Mouse (Mus musculus) liver, embryonic 14.5 days (tissue): ENCODE data around the gene Atg7. TPM values are rescaled to one million over a fixed set of nuclear protein-coding genes. Genes with fewer than 3 reads are reported as not detected.

Experiments
- ATAC-seq: fragments of 200-750 bp; cut with Nextera tagmentation; 2 replicates; pipeline ENCODE4 v1.8.0; 2017; ENCODE audit warnings: moderate number of reproducible peaks, mild to moderate bottlenecking, moderate library complexity; ENCODE audit not compliant: insufficient read depth
- DNase-seq, 3 experiments: peaks; one replicate each; pipeline ENCODE4 v3.0.0-alpha.2; 2012 to 2013; ENCODE audit warnings: low read depth in 3 of 3, low spot score in 3 of 3
- H3K27ac ChIP-seq: fragments of 300-500 bp; sonication (generic); 2 replicates; pipeline ENCODE4 v1.5.1; 2014; ENCODE audit warnings: moderate library complexity, mild to moderate bottlenecking, control low read depth, inconsistent platforms
- H3K27me3 ChIP-seq: fragments of 300-500 bp; sonication (generic); 2 replicates; pipeline ENCODE4 v1.6.1; 2014; ENCODE audit warnings: mild to moderate bottlenecking, low read length, moderate library complexity; ENCODE audit not compliant: control insufficient read depth, insufficient read depth
- H3K36me3 ChIP-seq: fragments of 300-500 bp; sonication (generic); replicated peaks from 2 replicates; pipeline ENCODE4 v1.6.1; 2014; ENCODE audit warnings: low read depth; ENCODE audit not compliant: control insufficient read depth, insufficient read depth
- H3K4me1 ChIP-seq, 2 experiments: fragments of 200-500 bp in 1 of 2; fragments of 300-500 bp in 1 of 2; sonication (generic) in 1 of 2; replicated peaks; 2 replicates each; pipeline ENCODE4 v1.6.1; 2012 to 2014; ENCODE audit warnings: antibody characterized with exemption in 1 of 2, inconsistent platforms in 1 of 2, low read length in 1 of 2; ENCODE audit not compliant: control insufficient read depth in 2 of 2, insufficient read depth in 2 of 2
- H3K4me2 ChIP-seq: fragments of 300-500 bp; sonication (generic); 2 replicates; pipeline ENCODE4 v1.6.1; 2014; ENCODE audit warnings: low read depth, mild to moderate bottlenecking, control low read depth, moderate library complexity
- H3K4me3 ChIP-seq, 2 experiments: fragments of 200-500 bp in 1 of 2; fragments of 300-500 bp in 1 of 2; sonication (generic) in 1 of 2; 2 replicates each; pipeline ENCODE4 v1.5.1; 2012 to 2014; ENCODE audit warnings: low read depth in 2 of 2, low read length in 2 of 2, mild to moderate bottlenecking in 2 of 2, control low read depth in 1 of 2, inconsistent platforms in 1 of 2, moderate library complexity in 1 of 2; ENCODE audit not compliant: insufficient read depth in 1 of 2
- H3K9ac ChIP-seq: fragments of 300-500 bp; sonication (generic); replicated peaks from 2 replicates; pipeline ENCODE4 v1.6.1; 2014; ENCODE audit warnings: mild to moderate bottlenecking, control low read depth, moderate library complexity
- H3K9me3 ChIP-seq: fragments of 300-500 bp; sonication (generic); 2 replicates; pipeline ENCODE4 v1.6.1; 2016; ENCODE audit warnings: low read length, mixed read lengths; ENCODE audit not compliant: control insufficient read depth
- CTCF ChIP-seq: IDR thresholded peaks from 2 replicates; pipeline ENCODE4 v1.5.1; 2016; ENCODE audit warnings: antibody characterized with exemption, low read depth, control low read depth
- EP300 ChIP-seq: IDR thresholded peaks from 2 replicates; pipeline ENCODE4 v1.6.1; 2016; ENCODE audit warnings: antibody characterized with exemption, low read depth
- WGBS: fragments of 180-500 bp; shearing (Covaris S2); extraction: QIAGEN DNeasy Blood & Tissue Kit; methylation state at CpG from one replicate; pipeline ENCODE4 v1.1.7; 2014; ENCODE audit not compliant: insufficient replicate concordance; 5-methylcytosine and 5-hydroxymethylcytosine counted together
- polyA plus RNA-seq, 2 experiments: library from polyadenylated mRNA; depleted of rRNA in 1 of 2; stranded (reverse) in 1 of 2; unstranded in 1 of 2; fragments of >200 nt; fragmentation: Nextera tagmentation in 1 of 2; extraction: Ambion mirVana in 1 of 2; gene quantifications; 2 replicates each; pipeline versions ENCODE4 v1.2.1 to v1.2.3; 2012 to 2014

The Atg7 gene
- polyA plus RNA-seq, 2 experiments, result 4.8 to 11.8 TPM

DNA sequence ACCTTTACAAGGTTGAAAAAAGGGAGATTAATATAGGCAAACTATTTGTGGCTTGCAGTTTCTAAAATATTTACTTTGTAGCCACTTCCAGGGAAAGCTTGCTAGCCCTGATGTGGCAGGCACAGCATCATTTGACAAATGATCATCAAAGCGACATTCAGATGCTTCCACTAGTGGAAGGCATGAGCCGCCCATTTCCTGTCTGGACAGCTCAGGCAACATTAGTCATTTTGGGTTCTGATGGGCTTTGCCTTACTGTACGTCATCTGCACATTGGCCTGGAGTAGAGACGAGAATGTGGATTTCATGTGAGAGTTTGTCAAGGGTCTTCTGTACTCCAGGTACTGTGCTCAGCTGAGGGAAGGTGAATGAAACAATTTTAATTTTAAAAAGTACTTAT is 14.9 kb downstream of the Atg7 start:
- peaks cover 29 to 30% of the 10 kb centered on the region in 2 experiments for H3K4me1 ChIP-seq
- H3K9ac ChIP-seq, result no peak overlapping the region
- ATAC-seq, result no peak
- TF ChIP-seq EP300 (no peak), CTCF (no peak)
- H3K9me3 ChIP-seq, result no peaks in the 10 kb centered on the region
- DNase-seq, result no peak
- no peaks in the 10 kb centered on the region for H3K36me3 ChIP-seq
- H3K27ac ChIP-seq, result no peak overlapping the region
- no peak overlapping the region for H3K4me3 ChIP-seq
- H3K4me2 ChIP-seq, result no peak overlapping the region
- H3K27me3 ChIP-seq, result no peaks in the 10 kb centered on the region
- 65% methylated on average over 4 of the region's 4 CpGs for WGBS

DNA sequence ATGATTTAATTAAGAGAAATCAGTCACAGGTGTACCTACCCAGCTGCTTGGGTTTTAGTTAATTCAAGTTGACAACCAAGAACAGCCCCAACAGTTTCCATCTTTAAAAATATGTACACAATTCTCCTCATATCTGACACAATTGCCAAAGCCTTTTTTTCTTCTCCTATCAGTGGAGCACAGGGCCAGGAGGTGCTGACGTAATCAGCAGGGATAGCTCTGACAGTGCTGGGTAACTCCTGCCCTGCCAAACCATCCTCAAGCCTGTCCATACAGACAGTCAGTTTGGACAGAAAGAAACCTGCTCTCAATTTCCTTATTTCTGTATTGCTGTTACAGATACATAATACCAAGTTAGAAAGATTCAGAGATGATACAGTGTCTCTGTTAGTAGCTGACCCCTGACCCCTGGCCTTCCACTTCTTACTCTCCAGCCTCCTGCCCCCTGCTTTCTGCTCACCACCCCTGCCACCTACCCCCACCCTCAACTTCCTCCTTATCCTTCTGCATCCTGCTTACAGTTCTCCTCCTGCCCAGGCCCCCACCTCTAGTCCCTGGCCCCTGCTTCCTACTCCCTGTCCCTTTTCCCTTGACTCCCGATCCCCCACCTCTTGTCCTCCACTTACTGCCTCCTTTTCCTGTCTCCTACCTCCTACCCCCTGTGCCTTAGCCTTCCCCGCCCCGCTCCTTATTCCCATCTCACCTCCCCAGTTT is 16.5 kb downstream of the Atg7 start:
- TF ChIP-seq EP300 (peak; percentile 72), CTCF (no peak)
- Histone ChIP-seq H3K4me2 (peak overlapping the region; percentile 74), H3K27me3 (no peaks in the 10 kb centered on the region), H3K4me3 (peak overlapping the region; percentile 11 to 31; a peak in 1 of 4 replicates), H3K27ac (peak overlapping the region; percentile 89), H3K9ac (peak overlapping the region; percentile 68), H3K4me1 (peaks cover 29 to 30% of the 10 kb centered on the region in 2 experiments), H3K36me3 (no peaks in the 10 kb centered on the region), H3K9me3 (no peaks in the 10 kb centered on the region)
- ATAC-seq (peak; percentile 92), DNase-seq (peak; percentile 72 to 78 (median 72))
- whole genome bisulfite sequencing, result 19% methylated on average over 4 of the region's 4 CpGs

DNA sequence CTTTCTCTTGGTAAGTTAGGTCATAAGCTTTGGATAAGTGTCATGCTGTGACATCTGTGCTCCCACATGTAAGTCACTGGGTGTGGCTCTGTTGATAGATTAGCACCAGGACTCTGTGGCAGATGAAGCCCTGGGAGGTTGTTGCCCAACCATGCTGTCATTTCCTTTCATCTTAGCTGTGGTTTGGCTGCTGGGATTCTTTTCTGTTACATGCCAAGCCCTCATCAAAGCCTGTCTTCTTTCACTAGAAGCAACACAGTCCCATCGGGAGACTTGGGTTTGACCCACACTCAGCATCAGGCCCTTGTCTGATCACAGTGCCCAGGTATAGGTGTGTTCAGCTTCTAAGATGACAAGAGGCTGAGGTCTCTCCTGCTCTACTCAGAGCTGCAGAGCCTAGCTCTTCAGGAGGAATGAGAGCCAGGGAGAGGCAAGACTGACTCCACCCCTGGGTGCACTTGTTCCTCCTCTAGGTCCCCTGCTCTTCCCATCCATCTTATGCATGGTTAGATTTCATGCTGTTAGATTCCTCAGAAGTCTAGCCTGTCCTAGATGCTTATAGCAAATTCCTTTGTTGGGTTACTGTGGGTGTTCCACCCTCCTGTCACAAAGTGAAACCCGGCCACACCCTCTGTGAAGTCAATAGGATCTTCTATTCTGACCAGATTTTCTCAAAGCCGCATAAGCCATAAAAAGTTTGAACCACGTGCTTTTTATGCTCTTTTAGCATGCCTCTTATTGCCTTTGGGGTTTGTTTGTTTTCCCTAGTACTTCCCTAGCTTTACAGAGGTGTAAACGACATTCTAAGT is 17.3 kb downstream of the Atg7 start:
- Histone ChIP-seq H3K36me3 (no peaks in the 10 kb centered on the region), H3K4me3 (peak overlapping the region; percentile 11 to 31; a peak in 1 of 4 replicates), H3K27ac (peak overlapping the region; percentile 89), H3K4me2 (peak overlapping the region; percentile 74), H3K9ac (peak overlapping the region; percentile 68), H3K4me1 (peaks cover 29 to 30% of the 10 kb centered on the region in 2 experiments), H3K27me3 (no peaks in the 10 kb centered on the region), H3K9me3 (no peaks in the 10 kb centered on the region)
- DNase-seq (peak; percentile 72 to 81 (median 75)), ATAC-seq (peak; percentile 95)
- 47% methylated on average over 5 of the region's 5 CpGs for WGBS
- TF ChIP-seq CTCF (no peak), EP300 (peak; percentile 73)

DNA sequence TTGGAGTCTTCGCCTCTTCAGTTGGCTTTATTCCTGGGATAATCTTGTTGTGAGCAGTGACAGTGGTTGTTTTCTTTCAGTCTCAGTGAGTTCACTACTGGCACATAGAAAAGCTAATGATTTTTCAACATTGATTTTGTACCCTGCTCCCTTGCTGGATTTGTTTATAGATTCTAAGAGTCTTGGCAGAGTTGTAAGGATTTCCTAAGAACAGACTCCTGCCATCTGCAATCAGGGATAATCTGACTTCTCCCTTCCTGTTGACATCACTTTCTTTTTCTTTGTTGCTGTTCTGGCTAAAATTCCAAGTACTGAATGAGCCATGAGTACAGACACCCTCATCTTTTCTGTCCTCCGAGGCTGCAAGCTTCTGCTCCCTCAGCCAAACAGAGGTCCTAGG is 20.8 kb downstream of the Atg7 start:
- H3K27ac ChIP-seq, result no peak overlapping the region
- H3K9me3 ChIP-seq, result no peaks in the 10 kb centered on the region
- H3K4me3 ChIP-seq, result no peak overlapping the region
- no peak overlapping the region for H3K9ac ChIP-seq
- no peak for DNase-seq
- TF ChIP-seq CTCF (no peak), EP300 (no peak)
- no peaks in the 10 kb centered on the region for H3K27me3 ChIP-seq
- peaks cover 29% of the 10 kb centered on the region in 2 experiments for H3K4me1 ChIP-seq
- H3K36me3 ChIP-seq, result no peaks in the 10 kb centered on the region
- WGBS, result 65% methylated on average over 2 of the region's 2 CpGs
- H3K4me2 ChIP-seq, result no peak overlapping the region
- ATAC-seq, result no peak

DNA sequence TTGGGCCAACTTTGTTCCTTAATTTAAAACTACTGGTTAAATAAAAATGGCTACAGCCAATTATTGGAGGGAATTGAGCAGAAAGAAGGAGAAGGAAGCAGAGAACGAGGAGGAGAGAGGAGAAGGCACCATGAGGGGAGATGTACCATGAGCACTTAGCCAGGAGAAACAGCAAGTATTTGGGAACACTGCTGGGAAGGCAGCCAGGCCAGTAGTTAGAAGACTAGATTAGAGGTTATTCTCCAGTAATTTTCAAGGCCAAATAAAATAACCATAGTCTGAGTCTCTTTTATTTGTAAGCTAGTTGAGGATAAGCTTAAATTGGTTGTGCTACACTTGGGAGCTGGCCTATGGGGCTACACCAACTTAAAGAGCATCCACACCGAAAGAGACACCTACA is 21.8 kb downstream of the Atg7 start:
- Histone ChIP-seq H3K27me3 (no peaks in the 10 kb centered on the region), H3K4me1 (peaks cover 19% of the 10 kb centered on the region in 2 experiments), H3K4me2 (no peak overlapping the region), H3K36me3 (no peaks in the 10 kb centered on the region), H3K27ac (no peak overlapping the region), H3K9me3 (no peaks in the 10 kb centered on the region), H3K4me3 (no peak overlapping the region), H3K9ac (no peak overlapping the region)
- DNase-seq, result no peak
- TF ChIP-seq CTCF (no peak), EP300 (no peak)
- WGBS, result 67% methylated on average over 2 of the region's 2 CpGs
- no peak for ATAC-seq
